Mouse (Mus musculus) hindbrain, embryonic 12.5 days (tissue): Measurements from ENCODE around the gene Fam57b. TPM values are rescaled to one million over a fixed set of nuclear protein-coding genes. Genes with fewer than 3 reads are reported as not detected.

ENCODE experiments used
- ATAC-seq: fragments of 200-750 bp; cut with Nextera tagmentation; 2 replicates; pipeline ENCODE4 v1.8.0; 2017; ENCODE audit warnings: moderate TSS enrichment; ENCODE audit not compliant: low FRiP score
- H3K27ac ChIP-seq: fragments of 300-500 bp; sonication (generic); 2 replicates; pipeline ENCODE4 v1.5.1; 2016; ENCODE audit warnings: mild to moderate bottlenecking
- H3K27me3 ChIP-seq: fragments of 300-500 bp; sonication (generic); 2 replicates; pipeline ENCODE4 v1.6.1; 2016; ENCODE audit warnings: mild to moderate bottlenecking
- H3K36me3 ChIP-seq: fragments of 300-500 bp; sonication (generic); 2 replicates; pipeline ENCODE4 v1.6.1; 2016; ENCODE audit warnings: mild to moderate bottlenecking
- H3K4me1 ChIP-seq: fragments of 300-500 bp; sonication (generic); 2 replicates; pipeline ENCODE4 v1.6.1; 2016
- H3K4me2 ChIP-seq: fragments of 300-500 bp; sonication (generic); replicated peaks from 2 replicates; pipeline ENCODE4 v1.6.1; 2016; ENCODE audit warnings: mild to moderate bottlenecking
- H3K4me3 ChIP-seq: fragments of 300-500 bp; sonication (generic); 2 replicates; pipeline ENCODE4 v1.5.1; 2016; ENCODE audit warnings: mild to moderate bottlenecking
- H3K9ac ChIP-seq: fragments of 300-500 bp; sonication (generic); 2 replicates; pipeline ENCODE4 v1.6.1; 2016; ENCODE audit warnings: mild to moderate bottlenecking, moderate library complexity
- H3K9me3 ChIP-seq: fragments of 300-500 bp; sonication (generic); replicated peaks from 2 replicates; pipeline ENCODE4 v1.6.1; 2016; ENCODE audit warnings: mild to moderate bottlenecking
- WGBS: fragments of 180-500 bp; shearing (Covaris S2); methylation state at CpG from one replicate; pipeline ENCODE4 v1.1.7; 2016; 5-methylcytosine and 5-hydroxymethylcytosine counted together
- polyA plus RNA-seq: library from polyadenylated mRNA; unstranded; fragments of >200 nt; fragmentation: Nextera tagmentation; extraction: Ambion mirVana; gene quantifications from 2 replicates; pipeline ENCODE4 v1.2.1, GENCODE M21; 2016

Gene Fam57b
- polyA plus RNA-seq, 1 experiment from 2014 or later, result 23.7 TPM

- Histone ChIP-seq H3K4me1 (no peaks in the 10 kb centered on the region), H3K9me3 (no peaks in the 10 kb centered on the region), H3K27ac (no peak overlapping the region), H3K4me3 (no peak overlapping the region; the same call in 1 of the 2 replicates), H3K4me2 (no peak overlapping the region), H3K36me3 (peaks cover 100% of the 10 kb centered on the region), H3K9ac (no peak overlapping the region), H3K27me3 (no peaks in the 10 kb centered on the region)
- WGBS, result 92% methylated on average over 23 of the region's 23 CpGs
- ATAC-seq, result no peak
Measured at GRCm38 (mm10) chr7:126869780-126870519, 72.5 kb downstream of the Fam57b start.

GRCm38 (mm10) chr7:126870520-126870891 lies 73.0 kb downstream of the Fam57b start:
- Histone ChIP-seq H3K9ac (no peak overlapping the region; the same call in 1 of the 2 replicates), H3K27ac (no peak overlapping the region), H3K36me3 (peaks cover 100% of the 10 kb centered on the region), H3K4me2 (no peak overlapping the region), H3K9me3 (no peaks in the 10 kb centered on the region), H3K4me1 (no peaks in the 10 kb centered on the region), H3K4me3 (no peak overlapping the region), H3K27me3 (no peaks in the 10 kb centered on the region)
- no peak for ATAC-seq
- WGBS, result 97% methylated on average over 2 of the region's 2 CpGs

GRCm38 (mm10) chr7:126877239-126877638 lies 79.8 kb downstream of the Fam57b start:
- no peak overlapping the region for H3K9ac ChIP-seq
- H3K27ac ChIP-seq, result no peak overlapping the region
- H3K36me3 ChIP-seq, result peaks cover 82% of the 10 kb centered on the region
- H3K27me3 ChIP-seq, result no peaks in the 10 kb centered on the region
- WGBS, result 100% methylated on average over 1 of the region's 1 CpGs
- ATAC-seq, result no peak
- H3K9me3 ChIP-seq, result no peaks in the 10 kb centered on the region
- no peak overlapping the region for H3K4me2 ChIP-seq
- H3K4me1 ChIP-seq, result peaks cover 21% of the 10 kb centered on the region
- no peak overlapping the region for H3K4me3 ChIP-seq

Other genes with a start within 250 kb of the Fam57b start
- gene Eif3c, start 231.3 kb upstream of the Fam57b start, polyA plus RNA-seq, result 201 and 206 TPM in 2 replicates
- 0.39 and 0.43 TPM in 2 replicates for gene Apobr, start 212.7 kb upstream of the Fam57b start, polyA plus RNA-seq
- 31.7 and 33.7 TPM in 2 replicates for gene Cln3, start 211.9 kb upstream of the Fam57b start, polyA plus RNA-seq
- gene Il27, start 202.7 kb upstream of the Fam57b start, polyA plus RNA-seq, result not detected in 2 replicates
- gene Nupr1, start 166.8 kb upstream of the Fam57b start, polyA plus RNA-seq, result 2.8 and 3.8 TPM in 2 replicates
- gene Sgf29, start 148.4 kb upstream of the Fam57b start, polyA plus RNA-seq, result 27.3 and 40.6 TPM in 2 replicates
- 0.65 and 1.4 TPM in 2 replicates for gene Sult1a1, start 121.2 kb upstream of the Fam57b start, polyA plus RNA-seq
- 121 and 147 TPM in 2 replicates for gene Bola2, start 102.3 kb upstream of the Fam57b start, polyA plus RNA-seq
- 15.3 and 17.1 TPM in 2 replicates for gene Slx1b, start 101.9 kb upstream of the Fam57b start, polyA plus RNA-seq
- gene Coro1a, start 89.9 kb upstream of the Fam57b start, polyA plus RNA-seq, result 53.6 and 56.9 TPM in 2 replicates
- gene Mapk3, start 38.1 kb upstream of the Fam57b start, polyA plus RNA-seq, result 63.6 and 67.8 TPM in 2 replicates
- gene Gdpd3, start 31.3 kb upstream of the Fam57b start, polyA plus RNA-seq, result 1.4 TPM in 2 replicates
- 140 and 144 TPM in 2 replicates for gene Ypel3, start 20.7 kb upstream of the Fam57b start, polyA plus RNA-seq
- 0.48 and 1.1 TPM in 2 replicates for gene Tbx6, start 16.2 kb upstream of the Fam57b start, polyA plus RNA-seq
- gene Ppp4c, start 5.2 kb upstream of the Fam57b start, polyA plus RNA-seq, result 286 and 294 TPM in 2 replicates
- not detected in 2 replicates for gene 4930451I11Rik, start 34.0 kb downstream of the Fam57b start, polyA plus RNA-seq
- gene Doc2a, start 49.7 kb downstream of the Fam57b start, polyA plus RNA-seq, result 4.3 and 4.4 TPM in 2 replicates
- gene Hirip3, start 64.3 kb downstream of the Fam57b start, polyA plus RNA-seq, result 30.5 and 35.4 TPM in 2 replicates
- 89.0 and 92.6 TPM in 2 replicates for gene Ino80e, start 64.7 kb downstream of the Fam57b start, polyA plus RNA-seq
- gene Taok2, start 87.0 kb downstream of the Fam57b start, polyA plus RNA-seq, result 63.5 and 66.6 TPM in 2 replicates
- 21.8 and 23.0 TPM in 2 replicates for gene Tmem219, start 125.2 kb downstream of the Fam57b start, polyA plus RNA-seq
- 58.1 and 59.3 TPM in 2 replicates for gene Kctd13, start 131.2 kb downstream of the Fam57b start, polyA plus RNA-seq
- 3.4 and 4.1 TPM in 2 replicates for gene Asphd1, start 151.9 kb downstream of the Fam57b start, polyA plus RNA-seq
- gene Sez6l2, start 152.9 kb downstream of the Fam57b start, polyA plus RNA-seq, result 13.3 and 18.2 TPM in 2 replicates
- gene Cdipt, start 178.2 kb downstream of the Fam57b start, polyA plus RNA-seq, result 87.8 and 93.5 TPM in 2 replicates
- 0.92 and 1.4 TPM in 2 replicates for gene Cdiptos, start 178.4 kb downstream of the Fam57b start, polyA plus RNA-seq
- 6.8 and 7.2 TPM in 2 replicates for gene Mvp, start 217.0 kb downstream of the Fam57b start, polyA plus RNA-seq
- 0.72 and 1.3 TPM in 2 replicates for gene Pagr1b, start 218.8 kb downstream of the Fam57b start, polyA plus RNA-seq
- gene Pagr1a, start 219.7 kb downstream of the Fam57b start, polyA plus RNA-seq, result 46.6 and 51.6 TPM in 2 replicates
- 63.8 and 69.6 TPM in 2 replicates for gene Gm42742, start 223.4 kb downstream of the Fam57b start, polyA plus RNA-seq
- gene Prrt2, start 223.5 kb downstream of the Fam57b start, polyA plus RNA-seq, result 7.1 and 9.6 TPM in 2 replicates
- 117 and 119 TPM in 2 replicates for gene Maz, start 229.4 kb downstream of the Fam57b start, polyA plus RNA-seq
- gene Kif22, start 244.8 kb downstream of the Fam57b start, polyA plus RNA-seq, result 85.3 and 86.9 TPM in 2 replicates